13 mouse cellular contexts compared by ENCODE assay signal in the genomic region with DNA sequence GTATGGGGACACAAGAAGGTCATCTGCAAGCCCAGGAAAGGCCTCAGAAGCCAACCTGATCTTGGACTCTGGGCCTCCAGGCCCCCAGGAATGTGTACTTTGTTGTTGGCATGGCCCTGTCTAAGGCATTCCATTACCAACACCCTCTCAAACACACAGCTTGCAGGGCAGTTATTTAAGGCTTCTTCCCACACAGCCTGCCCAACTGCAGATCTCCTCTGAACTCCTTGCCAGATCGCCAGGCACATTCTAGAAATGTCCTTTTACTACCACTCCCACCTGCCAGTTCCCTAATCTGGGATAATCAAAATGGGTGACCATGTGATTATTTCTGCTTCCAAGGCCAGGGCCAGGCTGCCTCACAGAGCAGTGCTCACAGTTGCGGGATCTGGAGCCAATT.
DNase-seq lines count a peak whose midpoint lies in the region; ATAC-seq and TF ChIP-seq lines count a peak whose summit lies in the region.
"Had no signal": no experiment of that assay in that cellular context is flagged by ENCODE, and none has a peak within 500 bp of the region (broad histone marks: within the 10 kb centered on the region; RNA-seq: fewer than 3 reads in every experiment).

No protein-coding gene starts in this region.

- H3K4me2 ChIP-seq in hindbrain, embryonic 16.5 days (ENCODE audit: low read length), result no peak overlapping the region
- no peak overlapping the region for H3K4me2 ChIP-seq in hindbrain, embryonic 12.5 days (replicated peaks)
- no peak overlapping the region for H3K4me2 ChIP-seq in heart, embryonic 16.5 days (ENCODE audit: low read depth, low read length)
- H3K4me2 ChIP-seq: liver, embryonic 15.5 days; midbrain, embryonic 11.5 days had no signal

- 76% methylated on average over 2 of the region's 2 CpGs for WGBS in hindbrain, embryonic 16.5 days
- 87% methylated on average over 2 of the region's 2 CpGs for WGBS in hindbrain, embryonic 12.5 days
- WGBS in heart, embryonic 16.5 days, result 64% methylated on average over 2 of the region's 2 CpGs

- H3K27ac ChIP-seq in hindbrain, embryonic 16.5 days (ENCODE audit: low read depth, low read length), result no peak overlapping the region
- no peak overlapping the region for H3K27ac ChIP-seq in hindbrain, embryonic 12.5 days
- H3K27ac ChIP-seq in heart, embryonic 16.5 days (ENCODE audit: low read length), result peak overlapping the region; percentile 96
- H3K27ac ChIP-seq: liver, embryonic 15.5 days had no signal

- peak; percentile 65; the same call in 1 of the 2 replicates for ATAC-seq in frontal cortex, adult (ENCODE audit: low TSS enrichment)
- 0 out of 2 replicates have a peak, but pooled peaks have one; percentile 30 for ATAC-seq in hindbrain, embryonic 16.5 days
- ATAC-seq in hindbrain, embryonic 12.5 days (ENCODE audit: low FRiP score), result no peak
- ATAC-seq in heart, embryonic 16.5 days (replicated peaks; ENCODE audit: extremely low read depth, insufficient read depth, low FRiP score), result peak; percentile 85
- ATAC-seq: activated CD4-positive, CD25-positive, alpha-beta regulatory T cell, adult 4 months; forebrain, embryonic 16.5 days had no signal

- TF ChIP-seq CTCF in E14TG2a.4 (conservative IDR thresholded peaks at IDR 0.05; ENCODE audit: low read length), result no peak

- no peak overlapping the region for H3K9ac ChIP-seq in hindbrain, embryonic 16.5 days (ENCODE audit: low read depth, low read length)
- H3K9ac ChIP-seq in hindbrain, embryonic 12.5 days, result no peak overlapping the region
- peak overlapping the region; percentile 49 for H3K9ac ChIP-seq in heart, embryonic 16.5 days (ENCODE audit: low read length)
- H3K9ac ChIP-seq: liver, embryonic 15.5 days had no signal

- H3K4me3 ChIP-seq in hindbrain, embryonic 16.5 days (ENCODE audit: low read length), result no peak overlapping the region
- no peak overlapping the region for H3K4me3 ChIP-seq in hindbrain, embryonic 12.5 days
- H3K4me3 ChIP-seq in E14TG2a.4 (replicated peaks; ENCODE audit: low read length), result 0 out of 2 replicates have a peak overlapping the region, but pooled peaks have one; percentile 24
- H3K4me3 ChIP-seq in heart, embryonic 16.5 days (ENCODE audit: low read length), result no peak overlapping the region
- H3K4me3 ChIP-seq: liver, embryonic 15.5 days had no signal

- H3K4me1 ChIP-seq in hindbrain, embryonic 16.5 days (ENCODE audit: control insufficient read depth, insufficient read depth, low read depth, low read length), result peaks cover 8% of the 10 kb centered on the region
- H3K4me1 ChIP-seq in hindbrain, embryonic 12.5 days, result peaks cover 15% of the 10 kb centered on the region
- H3K4me1 ChIP-seq in E14TG2a.4 (replicated peaks; ENCODE audit: low read depth, low read length), result peaks cover 33% of the 10 kb centered on the region
- H3K4me1 ChIP-seq in heart, embryonic 16.5 days (ENCODE audit: control insufficient read depth, insufficient read depth, low read length), result peaks cover 29% of the 10 kb centered on the region

- H3K27me3 ChIP-seq in hindbrain, embryonic 16.5 days (replicated peaks; ENCODE audit: control insufficient read depth, insufficient read depth, low read length), result no peaks in the 10 kb centered on the region
- no peaks in the 10 kb centered on the region for H3K27me3 ChIP-seq in hindbrain, embryonic 12.5 days
- H3K27me3 ChIP-seq in E14TG2a.4 (ENCODE audit: insufficient read depth, low read length), result no peaks in the 10 kb centered on the region
- H3K27me3 ChIP-seq in heart, embryonic 16.5 days (ENCODE audit: control insufficient read depth, insufficient read depth, low read length), result no peaks in the 10 kb centered on the region
- H3K27me3 ChIP-seq: liver, embryonic 15.5 days had no signal

- H3K9me3 ChIP-seq in hindbrain, embryonic 16.5 days (ENCODE audit: control insufficient read depth, low read length), result no peaks in the 10 kb centered on the region
- H3K9me3 ChIP-seq in hindbrain, embryonic 12.5 days (replicated peaks), result no peaks in the 10 kb centered on the region
- no peaks in the 10 kb centered on the region for H3K9me3 ChIP-seq in E14TG2a.4 (ENCODE audit: low read length)
- no peaks in the 10 kb centered on the region for H3K9me3 ChIP-seq in heart, embryonic 16.5 days (replicated peaks; ENCODE audit: control insufficient read depth, low read length)
- H3K9me3 ChIP-seq: liver, embryonic 15.5 days had no signal

- H3K36me3 ChIP-seq in hindbrain, embryonic 16.5 days (ENCODE audit: control insufficient read depth, insufficient read depth, low read length), result no peaks in the 10 kb centered on the region
- H3K36me3 ChIP-seq in hindbrain, embryonic 12.5 days, result no peaks in the 10 kb centered on the region
- H3K36me3 ChIP-seq in E14TG2a.4 (ENCODE audit: insufficient read depth, low read length), result no peaks in the 10 kb centered on the region
- H3K36me3 ChIP-seq in heart, embryonic 16.5 days (ENCODE audit: control insufficient read depth, insufficient read depth), result no peaks in the 10 kb centered on the region
- H3K36me3 ChIP-seq: liver, embryonic 15.5 days had no signal

- no peak for DNase-seq in frontal cortex, postnatal 10 days (ENCODE audit: low spot score in 2 of 2)
- DNase-seq in B cell, adult 2 months, result no peak
- no peak for DNase-seq in cerebellum, adult 11-12 months
- DNase-seq: cerebellum, postnatal 25 days had no signal
